Mouse (Mus musculus) right cerebral cortex, adult 2 months (tissue): ENCODE data around the gene Rasgef1b.

Experiments
- DNase-seq, 2 experiments: peaks; one replicate each; pipeline ENCODE4 v3.0.0; 2021 to 2022; ENCODE audit warnings: low spot score in 2 of 2

The Rasgef1b gene

DNA sequence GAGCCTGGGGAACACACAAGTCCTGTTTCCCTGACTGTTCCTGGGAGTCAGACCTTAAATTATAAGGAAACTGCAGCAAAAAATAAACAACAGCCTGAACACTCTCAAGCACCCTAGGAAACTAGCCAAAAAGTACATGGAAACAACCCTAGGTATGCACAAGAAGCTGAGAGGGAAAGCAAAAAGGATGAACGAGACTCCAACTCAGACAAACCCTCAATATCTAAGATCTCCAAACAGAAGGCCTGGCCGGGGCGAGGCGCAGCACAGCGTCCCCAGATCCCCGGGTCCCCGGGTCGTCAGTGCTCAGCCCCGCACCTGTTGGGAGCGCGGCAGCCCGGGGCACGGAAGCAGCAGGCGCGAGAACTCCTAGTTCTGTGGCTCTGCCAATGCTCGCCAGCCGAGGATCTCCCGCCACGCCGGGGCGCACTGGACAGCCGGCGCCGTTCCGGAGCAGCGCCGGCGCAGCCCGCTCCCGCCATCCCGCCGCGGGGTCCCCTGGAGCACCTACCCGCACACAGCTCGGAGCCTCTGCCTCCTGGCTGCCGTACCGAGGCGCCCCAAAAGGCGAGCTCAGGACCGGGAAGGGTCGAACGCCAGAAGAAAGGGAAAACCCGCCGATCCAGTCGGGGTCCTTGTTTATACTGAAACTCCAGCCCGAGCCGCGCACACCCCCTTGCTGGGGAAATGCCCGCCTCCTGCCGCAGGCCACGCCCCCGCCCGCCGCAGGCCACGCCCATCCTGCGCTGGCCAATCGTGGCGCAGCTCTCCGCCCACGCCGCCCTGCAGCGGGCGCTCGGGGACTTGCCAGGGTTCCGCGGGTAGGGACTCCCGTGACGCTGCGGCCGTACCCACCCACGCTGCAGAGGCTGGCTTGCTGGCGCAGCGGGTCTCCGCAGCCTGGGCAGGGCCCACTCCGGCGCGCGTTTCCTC lies 476.4 kb downstream of the Rasgef1b start:
- peak; percentile 96 for DNase-seq

DNA sequence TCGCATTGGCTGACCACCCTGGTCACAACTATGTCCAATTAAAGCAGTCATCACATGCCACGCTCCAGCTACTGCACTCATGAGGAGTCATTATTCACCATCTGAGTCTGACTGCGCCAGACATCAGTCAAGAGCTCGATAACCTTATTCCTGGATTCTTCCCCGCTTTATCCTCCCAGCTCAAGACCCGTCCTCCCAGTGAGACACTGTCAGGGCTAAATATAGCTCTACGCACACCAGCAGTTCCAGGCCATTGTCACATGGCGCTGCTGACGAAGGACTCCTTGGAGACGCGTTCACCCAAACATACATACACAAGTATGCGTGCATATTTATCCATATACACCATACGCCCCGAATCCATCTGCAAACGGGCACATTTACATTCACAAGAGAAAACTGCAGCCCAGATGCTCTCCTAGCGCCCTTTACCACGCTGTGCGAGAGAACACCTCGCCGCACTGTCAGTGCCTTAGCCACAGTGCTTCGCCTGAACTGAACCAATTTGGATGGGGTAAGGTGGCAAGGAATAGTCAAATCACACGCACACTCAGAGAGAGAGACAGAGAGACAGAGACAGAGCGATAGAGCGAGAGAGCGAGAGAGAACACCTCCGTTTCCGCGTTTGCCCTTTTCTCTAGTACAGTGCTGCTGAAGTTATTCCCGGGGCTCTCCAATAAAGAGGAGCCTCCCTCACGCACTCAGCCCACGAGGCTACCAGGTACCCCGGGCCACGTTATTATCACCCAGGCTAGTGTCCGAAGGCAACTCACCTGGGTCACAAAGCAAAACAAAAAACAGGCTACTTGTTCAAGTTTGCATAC lies 477.3 kb downstream of the Rasgef1b start:
- DNase-seq = peak; percentile 66 to 79

DNA sequence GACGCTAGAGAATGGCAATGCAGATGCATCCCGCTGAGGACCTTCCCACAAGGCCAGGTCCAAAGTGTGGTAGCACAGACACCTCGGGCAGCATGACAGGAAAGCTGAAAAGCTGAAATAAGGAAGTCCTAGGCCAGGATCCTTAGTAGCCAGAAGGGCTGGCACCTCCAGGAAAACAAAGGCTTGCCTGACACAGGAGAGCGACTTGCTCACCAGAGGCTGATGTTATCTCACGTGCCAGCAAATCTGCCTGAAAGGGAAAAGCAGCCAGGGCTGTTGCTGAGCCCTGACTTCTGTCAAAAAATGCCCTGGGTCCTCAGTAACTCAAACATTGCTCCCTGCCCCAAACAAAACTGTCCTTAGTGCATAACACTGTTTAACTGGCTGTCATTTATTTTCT lies 478.0 kb downstream of the Rasgef1b start:
- DNase-seq = peak in 1 of 2 experiments; percentile 27

DNA sequence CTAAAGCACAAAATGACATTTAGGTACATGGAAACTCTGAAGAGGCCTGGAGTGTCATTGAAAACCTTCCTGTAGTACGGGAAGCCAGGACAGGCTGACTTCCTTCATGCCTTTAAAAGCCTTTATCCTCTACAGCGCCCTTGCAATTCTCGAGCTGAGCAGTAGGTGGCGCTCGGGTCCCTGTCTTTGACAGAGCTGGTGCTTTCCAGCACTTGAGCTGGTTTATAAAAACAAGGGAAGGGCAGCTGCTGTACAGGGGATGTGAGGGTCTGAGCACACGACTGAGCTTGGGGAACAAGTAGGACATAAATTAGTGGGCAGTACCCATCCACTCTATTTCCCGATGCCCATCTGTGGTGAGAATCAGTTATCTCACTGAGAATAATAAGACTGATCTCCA lies 480.4 kb downstream of the Rasgef1b start:
- peak; percentile 99 for DNase-seq

DNA sequence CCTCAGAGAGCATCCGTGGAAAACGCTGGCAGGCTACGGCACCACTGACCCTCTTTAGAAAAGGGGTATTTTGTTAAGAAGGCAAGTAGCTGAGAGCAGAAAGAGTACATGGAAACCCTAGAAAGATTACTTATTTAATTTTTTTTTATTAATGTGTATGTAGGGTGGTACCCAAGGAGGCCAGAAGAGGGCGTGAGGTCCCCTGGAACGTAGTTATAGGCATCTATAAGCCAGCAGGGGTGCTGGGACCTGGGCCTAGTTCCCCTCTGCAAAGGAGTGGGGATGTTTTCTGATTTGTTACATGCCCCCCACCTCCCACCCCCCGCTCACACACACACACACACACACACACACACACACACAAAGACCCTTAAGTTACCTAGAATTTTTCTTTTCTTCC lies 480.9 kb downstream of the Rasgef1b start:
- DNase-seq = no peak

DNA sequence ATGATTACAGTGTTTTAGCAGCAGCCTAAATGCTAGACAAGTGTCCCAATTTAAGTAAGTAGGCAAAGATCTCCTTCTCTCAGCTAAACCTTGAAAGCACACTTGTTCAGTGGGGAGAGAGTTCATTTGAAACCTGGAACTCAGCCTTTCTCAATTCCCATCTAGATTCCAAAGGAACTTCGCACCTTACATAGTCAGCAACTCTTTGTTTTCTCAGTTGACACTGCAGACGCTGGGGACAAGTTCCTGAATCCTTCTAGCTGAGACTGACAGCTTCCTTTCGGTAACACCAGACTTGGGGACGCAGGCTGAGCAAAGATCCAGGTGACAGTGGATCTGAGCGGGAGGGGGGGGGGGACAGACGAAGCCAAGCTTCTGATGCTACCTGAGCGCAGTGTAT lies 481.4 kb downstream of the Rasgef1b start:
- no peak for DNase-seq

DNA sequence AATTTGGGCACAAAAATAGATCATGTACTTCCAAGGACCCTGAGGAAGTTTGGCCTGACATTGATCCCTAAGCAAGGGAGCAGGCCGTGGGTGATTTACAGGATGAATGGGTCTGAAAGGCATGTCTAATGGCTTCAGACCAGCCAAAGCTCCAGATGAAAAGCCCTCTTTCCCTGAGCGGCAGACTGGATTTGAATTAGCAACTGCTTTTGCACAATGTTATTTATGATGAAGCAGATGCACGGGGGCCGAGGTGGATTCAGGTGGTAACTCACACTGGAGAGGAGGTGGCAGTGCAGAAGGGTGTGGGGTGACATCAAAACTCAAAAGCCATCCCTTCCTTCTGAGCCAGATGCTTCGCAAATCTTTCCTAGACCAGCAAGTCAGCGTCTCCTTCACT lies 481.9 kb downstream of the Rasgef1b start:
- DNase-seq = peak; percentile 71 to 72

DNA sequence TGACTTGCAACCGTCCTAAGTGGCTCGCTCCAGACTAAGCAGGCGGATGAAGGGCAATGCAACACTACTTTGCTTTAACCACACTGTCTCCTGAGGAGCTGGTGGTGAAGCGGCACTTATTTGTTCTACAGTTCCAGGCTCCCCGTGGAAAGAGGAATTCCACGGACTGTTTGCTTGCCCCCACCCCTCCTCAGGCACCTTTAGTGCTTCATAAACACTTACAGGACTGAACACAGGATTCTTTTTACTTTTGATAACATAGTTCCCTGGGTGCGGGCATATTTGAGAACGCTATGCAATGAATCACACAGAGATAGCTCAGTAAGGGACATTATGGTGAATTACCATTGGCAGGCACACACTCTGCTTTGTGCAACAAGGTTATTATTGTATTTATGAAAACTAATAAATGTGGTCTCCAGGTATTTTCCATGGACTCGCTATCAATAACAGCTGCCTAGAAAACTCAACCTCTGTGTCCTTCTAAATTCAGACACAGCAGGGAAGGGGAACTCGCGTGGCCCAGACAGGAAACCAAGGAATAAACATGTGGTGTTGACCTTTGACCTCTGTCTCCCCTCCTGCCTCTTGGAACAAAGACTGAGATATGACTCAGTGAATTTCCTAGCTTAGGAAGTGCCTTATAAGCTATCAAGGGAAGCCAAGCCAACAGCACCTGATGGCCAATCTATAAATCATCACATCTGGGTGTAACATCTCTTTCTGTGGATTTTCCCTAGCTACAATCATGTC lies 486.7 kb downstream of the Rasgef1b start:
- no peak for DNase-seq

DNA sequence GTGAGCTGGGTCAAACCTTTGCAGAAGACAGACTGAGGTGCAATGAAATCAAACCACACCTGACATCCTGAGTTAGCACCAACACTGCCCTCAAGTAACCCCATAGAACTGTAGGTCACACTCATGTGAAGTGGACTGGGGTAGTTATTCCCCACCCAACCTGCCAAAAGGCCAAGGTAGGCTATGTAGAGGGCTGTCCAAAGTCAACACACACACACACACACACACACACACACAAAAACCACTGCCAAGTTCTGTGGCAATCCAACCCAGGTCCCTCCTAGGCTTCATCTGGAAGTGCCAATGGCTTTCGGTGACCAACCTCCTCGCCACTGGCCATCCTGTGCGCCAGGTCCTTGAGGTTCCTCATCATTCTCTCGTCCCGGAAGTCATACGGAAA lies 488.4 kb downstream of the Rasgef1b start:
- no peak for DNase-seq

DNA sequence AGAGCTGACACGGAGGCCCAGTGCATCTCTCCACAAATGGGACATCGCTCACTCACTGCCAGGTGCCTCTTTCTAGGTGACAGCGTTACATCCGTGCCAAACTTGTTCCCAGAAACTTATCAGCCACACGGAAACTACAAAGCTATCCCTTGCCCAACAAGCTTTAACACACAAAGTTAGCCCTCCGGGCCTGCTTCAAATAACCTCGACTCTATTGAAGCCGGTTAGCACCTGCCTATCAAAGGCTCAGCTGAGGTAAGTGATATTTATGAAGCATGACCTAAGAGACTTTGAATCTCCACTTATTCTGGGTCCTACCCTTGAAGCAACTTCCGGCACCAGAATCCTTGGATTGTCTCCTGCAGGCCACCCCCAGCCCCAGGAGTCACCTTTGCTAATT lies 489.2 kb downstream of the Rasgef1b start:
- no peak for DNase-seq

DNA sequence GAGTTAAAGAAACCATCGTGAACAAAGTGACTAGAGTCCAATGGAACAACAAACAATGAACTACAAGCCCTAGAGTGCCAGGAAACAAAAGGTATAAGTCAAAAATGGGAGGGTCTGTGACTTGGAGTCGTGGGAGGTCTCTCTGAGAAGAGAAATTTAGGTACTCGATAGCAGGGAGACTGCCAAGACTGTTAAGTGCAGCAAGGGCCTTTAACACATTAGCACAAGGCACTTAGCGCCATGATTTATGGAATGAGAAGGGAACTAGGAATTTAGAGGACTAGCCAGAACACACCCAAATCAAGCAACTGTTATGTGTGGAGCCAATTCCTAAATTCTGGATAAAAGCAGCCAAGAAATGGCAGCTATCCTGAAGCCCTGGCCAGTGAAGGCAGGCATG lies 490.7 kb downstream of the Rasgef1b start:
- no peak for DNase-seq

DNA sequence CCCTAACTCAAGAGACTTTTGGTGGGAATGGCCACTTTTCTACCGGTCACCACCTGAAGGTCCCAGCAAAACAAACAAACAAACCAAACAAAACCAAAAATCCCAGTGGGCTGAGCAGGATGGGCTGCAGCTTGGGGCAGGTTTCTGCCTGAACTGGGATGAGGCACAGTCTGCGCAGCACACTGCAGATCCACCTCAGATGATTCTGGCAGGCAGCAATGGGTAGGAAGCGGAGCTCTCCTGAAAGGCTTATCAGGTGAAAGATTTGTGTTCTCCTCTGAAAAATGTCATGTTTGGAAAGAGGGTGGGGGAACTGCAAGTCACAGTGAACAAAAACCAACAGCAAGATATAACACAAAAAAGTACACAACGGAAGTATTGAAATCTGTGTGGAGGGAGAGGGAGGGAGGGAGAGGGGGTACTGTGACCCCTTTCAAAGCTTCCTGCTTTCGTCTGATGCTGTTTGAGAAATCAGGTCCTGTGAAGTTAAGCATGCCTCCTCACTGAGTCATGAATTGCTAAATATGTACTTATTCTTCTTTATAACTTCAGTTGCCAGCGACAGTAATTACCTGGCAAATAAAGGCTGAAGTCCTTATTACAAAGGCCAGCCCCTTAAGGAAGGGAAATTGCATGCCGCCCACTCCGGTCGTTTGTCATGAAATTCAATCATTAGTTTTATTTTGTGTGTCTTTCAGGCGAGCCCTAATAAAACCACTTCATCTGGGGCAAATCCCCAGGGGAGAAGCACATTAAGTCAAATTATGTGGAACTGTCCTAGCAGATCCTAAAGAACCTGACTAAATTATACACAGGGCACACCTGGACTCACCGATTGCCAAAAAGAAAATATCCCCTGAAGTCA lies 491.7 kb downstream of the Rasgef1b start:
- no peak for DNase-seq

DNA sequence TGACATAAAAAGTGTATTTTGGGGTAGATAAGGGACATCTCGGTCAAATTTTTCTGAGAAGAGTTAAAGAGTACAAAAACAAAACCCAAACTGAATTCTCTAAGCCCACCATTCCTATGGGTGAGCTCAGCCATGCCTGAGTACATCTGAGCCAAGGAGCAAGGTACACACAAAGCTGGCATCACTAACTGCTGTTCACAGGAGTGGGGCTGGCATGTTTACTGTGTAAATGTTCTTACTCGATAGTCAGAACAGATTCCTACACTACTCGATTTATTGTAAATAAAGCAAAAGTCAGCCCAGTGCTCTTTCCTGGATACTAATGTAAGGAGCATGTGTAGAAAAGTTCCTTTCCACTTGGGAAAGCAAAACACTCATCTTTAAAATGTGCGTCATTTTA lies 492.4 kb downstream of the Rasgef1b start:
- no peak for DNase-seq

DNA sequence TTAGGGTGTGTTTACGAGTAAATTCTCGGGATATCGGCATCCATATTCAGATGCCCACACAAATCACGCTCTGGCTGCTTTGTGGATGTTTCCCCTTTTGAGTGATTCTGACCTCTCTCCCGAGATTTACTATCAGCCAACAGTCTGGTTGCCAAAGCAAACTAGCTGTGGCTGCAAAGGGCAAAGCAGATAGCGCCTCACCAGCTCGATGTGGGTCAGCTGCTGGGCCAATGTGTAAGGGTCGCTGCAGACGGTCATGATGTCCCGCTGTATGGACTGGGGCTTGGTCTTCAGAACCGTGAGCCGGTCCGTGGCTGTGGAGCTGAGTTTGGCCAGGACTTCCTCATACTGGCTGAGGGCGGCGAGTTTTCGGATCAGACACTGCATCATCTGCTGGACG lies 494.6 kb downstream of the Rasgef1b start:
- DNase-seq = no peak

DNA sequence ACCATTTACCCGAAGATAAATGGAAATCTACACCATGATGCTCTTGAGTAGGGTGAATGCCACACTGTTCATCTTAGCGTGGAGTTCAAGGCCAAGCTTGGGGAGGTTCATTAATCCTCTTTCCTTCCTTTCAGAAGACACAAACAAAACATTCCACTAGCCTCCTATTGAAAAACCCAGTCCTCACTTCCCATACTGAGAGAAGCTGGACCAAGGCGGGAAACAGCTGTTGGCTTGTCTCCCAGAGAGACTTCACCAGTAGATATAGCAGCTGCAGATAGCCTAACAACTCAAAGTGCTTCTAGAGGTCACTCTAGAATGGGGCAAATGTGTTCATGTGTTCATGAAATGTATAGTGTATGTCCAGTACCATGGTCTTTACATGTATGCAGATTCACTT lies 495.7 kb downstream of the Rasgef1b start:
- no peak for DNase-seq

DNA sequence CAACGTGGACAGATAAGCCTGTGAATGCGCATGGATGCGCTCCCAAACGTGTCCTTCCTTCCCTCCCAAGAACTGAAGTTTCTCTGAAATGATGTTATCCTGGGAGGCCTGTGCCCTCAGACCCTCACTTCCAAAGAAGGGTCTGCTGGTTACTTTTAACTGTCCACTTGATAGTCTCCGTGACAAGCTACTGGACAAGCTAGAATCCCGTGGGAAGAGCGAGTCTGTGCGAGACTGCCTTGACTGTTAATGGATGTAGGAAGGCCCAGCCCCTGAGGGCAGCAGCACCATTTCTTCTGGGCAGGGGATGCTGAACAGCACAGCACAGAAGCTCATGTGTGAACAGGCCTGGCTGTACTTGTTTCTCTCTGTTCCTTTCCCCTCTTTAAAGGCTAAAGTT lies 496.5 kb downstream of the Rasgef1b start:
- no peak for DNase-seq

DNA sequence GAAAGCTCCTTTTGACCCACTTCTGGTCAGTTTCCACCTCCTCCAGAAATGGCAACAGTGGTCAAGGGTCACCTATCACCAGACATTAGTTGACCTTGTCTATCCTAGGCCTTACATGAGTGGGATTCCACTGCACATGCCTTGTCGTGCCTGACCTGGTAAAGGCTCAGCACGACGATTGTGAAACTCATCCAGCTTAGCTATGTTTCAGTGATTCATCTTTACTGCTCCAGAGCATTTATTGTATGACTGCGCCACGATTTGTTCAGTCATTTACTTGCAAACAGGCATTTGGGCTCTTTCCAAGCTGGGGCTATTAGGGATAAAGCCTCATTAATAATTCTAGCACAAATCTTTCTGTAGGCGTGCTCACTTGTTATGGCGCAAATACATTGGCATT lies 498.4 kb downstream of the Rasgef1b start:
- no peak for DNase-seq

DNA sequence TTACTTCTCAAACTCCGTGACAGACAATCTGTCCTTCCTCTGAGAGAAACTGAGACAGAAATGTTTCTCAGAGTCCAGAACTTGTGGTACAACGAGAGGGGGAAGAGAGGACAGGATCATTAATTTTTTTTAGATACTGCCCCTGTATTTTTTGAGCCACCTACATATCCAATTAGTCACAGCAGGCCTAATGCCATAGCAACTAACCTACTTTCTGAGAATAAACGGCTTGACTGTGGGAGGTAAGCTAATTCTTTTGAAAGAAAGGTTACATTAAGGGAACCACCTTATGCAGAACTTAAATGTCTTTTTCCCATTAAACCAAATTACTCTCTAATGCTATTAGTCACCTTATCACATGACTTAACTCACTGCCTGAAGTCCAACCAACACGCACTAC lies 501.5 kb downstream of the Rasgef1b start:
- no peak for DNase-seq

DNA sequence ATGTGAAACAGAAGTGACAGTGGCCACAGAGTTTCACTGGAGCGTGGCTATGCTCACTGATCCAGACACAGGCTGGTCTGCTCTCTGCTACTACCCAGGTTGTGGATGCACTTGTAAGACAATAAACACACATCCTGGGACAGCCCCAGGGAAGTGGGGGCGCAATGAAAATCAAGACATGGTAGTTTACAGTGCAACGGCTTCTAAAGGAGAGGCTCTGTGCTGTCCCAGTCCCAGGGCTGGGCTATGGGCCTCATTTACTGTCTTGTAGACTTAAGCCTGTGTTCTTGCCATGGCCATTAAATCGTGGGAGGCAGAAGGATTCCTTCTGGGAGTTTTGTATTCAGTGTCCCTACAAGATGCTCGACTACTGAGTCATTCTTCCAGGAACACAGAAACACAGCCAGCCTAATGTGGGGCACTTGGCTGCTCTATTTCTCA lies 504.3 kb downstream of the Rasgef1b start:
- no peak for DNase-seq

DNA sequence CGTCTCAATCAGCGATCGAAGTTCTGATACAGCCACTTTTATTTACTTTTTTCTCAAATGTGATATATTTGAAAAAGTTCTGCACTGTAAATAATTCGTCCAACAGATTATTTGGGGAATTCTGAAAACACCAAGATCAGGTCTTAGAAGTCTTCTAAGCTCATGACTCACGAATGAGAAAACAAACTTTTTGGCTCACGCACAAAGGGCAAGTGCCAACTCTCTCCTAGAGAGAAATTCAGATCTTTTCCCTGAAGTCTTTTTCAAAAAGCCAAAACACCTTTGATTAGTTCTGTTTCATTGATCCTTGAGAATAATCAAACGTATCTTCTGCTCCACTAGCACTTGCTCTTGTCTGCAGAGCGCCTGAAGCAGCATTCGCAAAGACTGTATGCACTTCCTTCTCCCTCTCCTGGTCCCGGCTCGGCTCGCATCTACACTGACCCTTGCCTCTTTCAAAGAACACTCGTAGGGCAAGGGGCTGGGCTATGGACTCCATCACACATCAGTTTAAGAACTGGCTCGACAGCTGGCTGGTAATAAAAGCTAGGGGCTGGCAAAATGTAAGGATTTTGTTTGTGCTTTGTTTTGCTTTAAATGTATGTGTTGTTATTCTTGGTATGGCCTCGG lies 504.9 kb downstream of the Rasgef1b start:
- DNase-seq = no peak

DNA sequence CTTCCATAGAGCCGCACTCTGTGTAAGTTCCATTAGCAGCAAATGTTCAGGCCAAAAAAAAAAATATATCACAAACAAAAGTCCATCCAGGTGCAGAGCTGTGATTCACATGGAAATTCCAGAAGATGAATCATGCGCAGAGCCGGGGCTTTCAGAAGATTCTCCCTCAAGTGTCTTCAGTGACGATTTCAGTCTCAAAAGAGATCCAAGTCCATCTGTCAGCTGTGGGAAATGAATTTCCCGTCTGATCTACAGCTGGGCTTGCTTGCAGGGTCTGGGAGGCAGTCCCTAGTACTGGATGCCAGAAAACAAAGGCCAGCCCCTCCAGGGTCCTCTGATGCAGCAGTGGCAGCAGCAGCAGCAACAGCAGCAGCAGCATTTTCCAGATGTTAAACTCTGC lies 510.5 kb downstream of the Rasgef1b start:
- peak in 1 of 2 experiments; percentile 55 for DNase-seq
